Mouse (Mus musculus) left cerebral cortex, postnatal 4 days (tissue): ENCODE measurements around the gene Camta2. TPM values are rescaled to one million over a fixed set of nuclear protein-coding genes. Genes with fewer than 3 reads are reported as not detected.

Experiments
- DNase-seq: peaks from one replicate; pipeline ENCODE4 v3.0.0-alpha.2; 2022
- intact Hi-C: fragments of 180-260 bp; cut with DNase I; formaldehyde crosslinking; loops from one replicate; pipeline ENCODE4 v1.15.1; 2025
- total RNA-seq, 2 experiments: library from RNA; stranded (reverse); gene quantifications; 2 replicates each; pipeline ENCODE4 v1.2.3; 2021

Camta2 gene
- total RNA-seq, 2 experiments from 2014 or later, result 65.7 to 69.5 TPM

- no peak for DNase-seq
- intact Hi-C loops, result no loop called here
Measured at GRCm38 (mm10) chr11:70650322-70651175, 37.4 kb downstream of the Camta2 start.

GRCm38 (mm10) chr11:70649185-70649734 is 38.6 kb downstream of the Camta2 start:
- no peak for DNase-seq
- intact Hi-C loops, result no loop called here

GRCm38 (mm10) chr11:70648512-70648911 is 39.4 kb downstream of the Camta2 start:
- intact Hi-C loops, result no loop called here

GRCm38 (mm10) chr11:70647716-70648420 is 40.0 kb downstream of the Camta2 start:
- peak; percentile 31 for DNase-seq
- intact Hi-C loops, result no loop called here

More at GRCm38 (mm10) chr11:70648512-70648911, 39.4 kb downstream of the Camta2 start:
- no peak for DNase-seq

- intact Hi-C loops, result no loop called here
- peak; percentile 98 for DNase-seq
Measured at GRCm38 (mm10) chr11:70646691-70647650, 40.9 kb downstream of the Camta2 start, which contains the start of the genes Rnf167 and Slc25a11. Gene Rnf167, plus strand, starts transcription at chr11:70647235. Gene Slc25a11, minus strand, starts transcription at chr11:70647479.

GRCm38 (mm10) chr11:70646259-70646555 is 41.7 kb downstream of the Camta2 start:
- intact Hi-C loops, result no loop called here

GRCm38 (mm10) chr11:70645461-70646258 is 42.2 kb downstream of the Camta2 start:
- DNase-seq, result no peak

More at GRCm38 (mm10) chr11:70646259-70646555, 41.7 kb downstream of the Camta2 start:
- DNase-seq, result no peak

GRCm38 (mm10) chr11:70644564-70645103 is 43.3 kb downstream of the Camta2 start:
- no peak for DNase-seq
- intact Hi-C loops, result no loop called here

More at GRCm38 (mm10) chr11:70645461-70646258, 42.2 kb downstream of the Camta2 start:
- intact Hi-C loops, result no loop called here

GRCm38 (mm10) chr11:70643051-70643450 is 44.9 kb downstream of the Camta2 start:
- intact Hi-C loops, result no loop called here

GRCm38 (mm10) chr11:70641241-70641640 is 46.7 kb downstream of the Camta2 start:
- DNase-seq, result no peak
- intact Hi-C loops, result no loop called here

More at GRCm38 (mm10) chr11:70643051-70643450, 44.9 kb downstream of the Camta2 start:
- no peak for DNase-seq

- intact Hi-C loops, result no loop called here
- DNase-seq, result no peak
Measured at GRCm38 (mm10) chr11:70639976-70640375, 47.9 kb downstream of the Camta2 start.

- DNase-seq, result no peak
- intact Hi-C loops, result no loop called here
Measured at GRCm38 (mm10) chr11:70638714-70639278, 49.1 kb downstream of the Camta2 start, which contains the start of gene Gp1ba. Gene Gp1ba, plus strand, starts transcription at chr11:70639122.

GRCm38 (mm10) chr11:70638293-70638692 is 49.6 kb downstream of the Camta2 start:
- intact Hi-C loops, result no loop called here
- DNase-seq, result no peak

GRCm38 (mm10) chr11:70637764-70638163 is 50.1 kb downstream of the Camta2 start:
- DNase-seq, result no peak
- intact Hi-C loops, result no loop called here

GRCm38 (mm10) chr11:70635601-70636000 is 52.3 kb downstream of the Camta2 start:
- no peak for DNase-seq
- intact Hi-C loops, result no loop called here

- no peak for DNase-seq
Measured at GRCm38 (mm10) chr11:70630129-70630528, 57.8 kb downstream of the Camta2 start.

GRCm38 (mm10) chr11:70629557-70629956 is 58.3 kb downstream of the Camta2 start:
- intact Hi-C loops, result no loop called here

More at GRCm38 (mm10) chr11:70630129-70630528, 57.8 kb downstream of the Camta2 start:
- intact Hi-C loops, result no loop called here

GRCm38 (mm10) chr11:70628431-70628830 is 59.5 kb downstream of the Camta2 start:
- DNase-seq, result no peak
- intact Hi-C loops, result no loop called here

More at GRCm38 (mm10) chr11:70629557-70629956, 58.3 kb downstream of the Camta2 start:
- no peak for DNase-seq

- no peak for DNase-seq
- intact Hi-C loops, result no loop called here
Measured at GRCm38 (mm10) chr11:70626877-70627276, 61.0 kb downstream of the Camta2 start.
